Mouse (Mus musculus) olfactory bulb, adult 2 months (tissue): ENCODE results near the gene Cenpj. TPM values are rescaled to one million over a fixed set of nuclear protein-coding genes. Genes with fewer than 3 reads are reported as not detected.

Experiments
- H3K27ac ChIP-seq: fragments of 200-500 bp; 2 replicates; pipeline ENCODE4 v1.5.1; 2012; ENCODE audit warnings: low read depth, low read length; ENCODE audit not compliant: insufficient read depth
- H3K4me1 ChIP-seq: fragments of 200-500 bp; 2 replicates; pipeline ENCODE4 v1.6.1; 2012; ENCODE audit warnings: low read length; ENCODE audit not compliant: control insufficient read depth, insufficient read depth
- H3K4me3 ChIP-seq: fragments of 200-500 bp; 2 replicates; pipeline ENCODE4 v1.5.1; 2012; ENCODE audit warnings: mild to moderate bottlenecking, low read depth, low read length, moderate library complexity; ENCODE audit not compliant: insufficient read depth
- CTCF ChIP-seq: fragments of 200-500 bp; IDR thresholded peaks from 2 replicates; pipeline ENCODE4 v1.5.1; 2012; ENCODE audit warnings: low read depth, mild to moderate bottlenecking, low read length, moderate library complexity; ENCODE audit not compliant: insufficient read depth
- POLR2A ChIP-seq: fragments of 200-500 bp; IDR thresholded peaks from 2 replicates; pipeline ENCODE4 v1.6.1; 2012; ENCODE audit warnings: mild to moderate bottlenecking, low read depth, low read length, moderate library complexity; ENCODE audit not compliant: insufficient read depth
- WGBS: fragments of 180-500 bp; shearing (Covaris S2); methylation state at CpG from one replicate; pipeline ENCODE4 v1.1.7; 2018; 5-methylcytosine and 5-hydroxymethylcytosine counted together
- polyA plus RNA-seq: library from polyadenylated mRNA; stranded (reverse); fragments of >200 nt; gene quantifications from 2 replicates; pipeline ENCODE4 v1.2.4, GENCODE M21; 2012; ENCODE audit warnings: low replicate concordance; ENCODE audit not compliant: missing spikeins, insufficient read depth, insufficient read length

The Cenpj gene
- polyA plus RNA-seq, 1 experiment: not detected

- Histone ChIP-seq H3K4me3 (no peak overlapping the region), H3K4me1 (no peaks in the 10 kb centered on the region), H3K27ac (no peak overlapping the region)
- TF ChIP-seq POLR2A (no peak), CTCF (no peak)
- WGBS: 95% methylated on average over 2 of the region's 2 CpGs
These were observed 20.5 kb downstream of the Cenpj start for GRCm38 (mm10) chr14:56554716-56555115.

DNA sequence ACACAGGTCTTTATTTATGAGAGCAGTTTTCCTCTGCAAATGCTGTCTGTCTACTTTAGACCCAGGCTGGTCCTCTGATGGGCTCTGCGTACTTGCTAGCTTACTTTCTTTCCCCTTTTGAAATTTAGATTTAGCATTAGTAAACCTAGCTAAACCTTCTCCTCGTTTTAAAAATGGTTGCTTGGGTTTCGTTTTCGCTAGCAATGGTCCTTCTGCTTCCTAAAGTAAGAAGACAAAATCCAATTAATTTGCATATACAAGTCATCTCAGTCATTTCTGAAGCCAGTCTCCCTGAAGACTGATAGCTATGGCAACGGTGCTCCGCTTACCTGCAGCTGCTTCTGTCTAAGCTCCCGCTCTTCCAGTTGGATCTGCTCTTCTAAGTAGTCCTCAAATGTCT lies 21.9 kb downstream of the Cenpj start:
- Histone ChIP-seq H3K4me3 (no peak overlapping the region), H3K27ac (no peak overlapping the region), H3K4me1 (no peaks in the 10 kb centered on the region)
- 95% methylated on average over 7 of the region's 7 CpGs for WGBS
- TF ChIP-seq POLR2A (no peak), CTCF (no peak)

DNA sequence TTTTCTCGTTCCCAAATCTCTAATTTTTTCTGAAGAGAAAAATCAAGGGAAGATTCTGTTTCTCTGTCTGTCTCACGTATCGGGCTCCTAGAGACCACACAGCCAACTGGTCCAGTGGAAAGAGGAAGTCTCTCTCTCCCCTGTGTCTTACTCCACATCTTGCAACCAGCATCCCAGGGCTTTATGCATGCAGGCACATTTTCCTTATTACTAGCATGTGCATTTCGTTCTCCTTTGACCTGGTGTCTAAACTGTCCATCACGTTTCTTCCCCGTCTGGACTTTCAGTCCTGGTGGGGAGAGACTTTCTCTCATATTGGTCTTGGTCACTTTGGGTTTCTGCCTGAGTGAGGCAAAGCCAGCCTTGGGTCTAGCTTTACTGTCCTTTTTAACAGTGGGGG lies 22.3 kb downstream of the Cenpj start:
- Histone ChIP-seq H3K4me1 (no peaks in the 10 kb centered on the region), H3K4me3 (no peak overlapping the region), H3K27ac (no peak overlapping the region)
- WGBS: 94% methylated on average over 6 of the region's 6 CpGs
- TF ChIP-seq POLR2A: no peak
- TF ChIP-seq CTCF: no peak

GRCm38 (mm10) chr14:56550960-56551359 lies 24.3 kb downstream of the Cenpj start:
- Histone ChIP-seq H3K4me3 (no peak overlapping the region), H3K27ac (no peak overlapping the region), H3K4me1 (no peaks in the 10 kb centered on the region)
- 91% methylated on average over 4 of the region's 4 CpGs for WGBS
- no peak for TF ChIP-seq CTCF
- no peak for TF ChIP-seq POLR2A

- WGBS: 95% methylated on average over 4 of the region's 4 CpGs
- Histone ChIP-seq H3K27ac (no peak overlapping the region), H3K4me3 (no peak overlapping the region), H3K4me1 (no peaks in the 10 kb centered on the region)
- TF ChIP-seq POLR2A (no peak), CTCF (no peak)
These were observed 29.7 kb downstream of the Cenpj start for GRCm38 (mm10) chr14:56545491-56545890.

GRCm38 (mm10) chr14:56544946-56545345 lies 30.3 kb downstream of the Cenpj start:
- Histone ChIP-seq H3K4me3 (no peak overlapping the region), H3K4me1 (no peaks in the 10 kb centered on the region), H3K27ac (no peak overlapping the region)
- WGBS: 91% methylated on average over 1 of the region's 1 CpGs
- TF ChIP-seq CTCF (no peak), POLR2A (no peak)

GRCm38 (mm10) chr14:56530788-56531187 lies 44.4 kb downstream of the Cenpj start:
- TF ChIP-seq CTCF (no peak), POLR2A (no peak)
- Histone ChIP-seq H3K27ac (no peak overlapping the region), H3K4me3 (no peak overlapping the region), H3K4me1 (no peaks in the 10 kb centered on the region)
- WGBS: 76% methylated on average over 2 of the region's 2 CpGs

DNA sequence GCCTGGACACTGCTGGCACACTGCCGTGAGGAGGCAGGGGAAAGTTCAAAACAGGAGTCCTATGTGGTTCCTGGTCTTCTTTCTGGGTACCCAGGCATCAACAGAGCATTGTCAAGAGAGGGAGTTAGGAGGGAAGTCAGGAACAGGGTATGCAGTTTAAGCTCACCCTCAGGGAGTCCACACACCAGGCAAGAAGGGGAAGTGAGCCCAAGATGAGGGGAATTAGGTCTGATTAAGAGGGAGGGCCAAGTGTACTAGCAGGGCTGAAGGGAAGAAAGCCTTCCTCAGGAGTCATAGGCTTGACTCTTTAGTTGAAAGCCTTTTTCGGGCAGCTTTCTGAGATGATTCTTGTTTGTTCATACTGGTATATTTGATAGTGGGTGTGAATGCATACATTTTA lies 60.5 kb downstream of the Cenpj start:
- H3K4me1 ChIP-seq: no peaks in the 10 kb centered on the region
- TF ChIP-seq CTCF (no peak), POLR2A (no peak)
- no peak overlapping the region for H3K27ac ChIP-seq
- H3K4me3 ChIP-seq: no peak overlapping the region
- 87% methylated on average over 2 of the region's 2 CpGs for WGBS

- TF ChIP-seq CTCF: peak; percentile 34; the same call in 1 of the 2 replicates
- TF ChIP-seq POLR2A: no peak
- Histone ChIP-seq H3K27ac (no peak overlapping the region), H3K4me1 (no peaks in the 10 kb centered on the region), H3K4me3 (no peak overlapping the region)
- WGBS: 36% methylated on average over 6 of the region's 6 CpGs
These were observed 63.1 kb downstream of the Cenpj start for GRCm38 (mm10) chr14:56512084-56512483.

DNA sequence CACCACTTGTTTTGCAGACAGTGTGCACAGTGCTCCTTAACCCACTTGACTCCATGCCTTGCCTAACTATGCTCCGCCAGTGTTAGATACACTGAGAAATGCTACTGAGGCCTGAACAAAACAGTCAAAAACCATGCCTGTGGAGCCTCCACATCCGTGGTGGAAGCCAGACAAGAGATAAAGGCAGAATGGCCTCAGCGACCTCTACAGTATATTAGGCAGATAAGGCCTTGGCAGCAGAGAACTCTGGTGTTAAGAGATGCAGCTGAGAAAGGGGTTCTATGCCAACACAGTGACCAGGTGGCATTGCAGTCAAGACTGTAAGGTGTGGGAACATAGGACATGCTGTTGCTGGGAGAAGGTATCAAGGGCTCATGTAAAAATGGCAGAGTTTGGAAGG lies 68.5 kb downstream of the Cenpj start:
- no peak for TF ChIP-seq CTCF
- no peak for TF ChIP-seq POLR2A
- Histone ChIP-seq H3K4me3 (no peak overlapping the region), H3K4me1 (no peaks in the 10 kb centered on the region), H3K27ac (no peak overlapping the region)
- WGBS: 71% methylated on average over 3 of the region's 3 CpGs

DNA sequence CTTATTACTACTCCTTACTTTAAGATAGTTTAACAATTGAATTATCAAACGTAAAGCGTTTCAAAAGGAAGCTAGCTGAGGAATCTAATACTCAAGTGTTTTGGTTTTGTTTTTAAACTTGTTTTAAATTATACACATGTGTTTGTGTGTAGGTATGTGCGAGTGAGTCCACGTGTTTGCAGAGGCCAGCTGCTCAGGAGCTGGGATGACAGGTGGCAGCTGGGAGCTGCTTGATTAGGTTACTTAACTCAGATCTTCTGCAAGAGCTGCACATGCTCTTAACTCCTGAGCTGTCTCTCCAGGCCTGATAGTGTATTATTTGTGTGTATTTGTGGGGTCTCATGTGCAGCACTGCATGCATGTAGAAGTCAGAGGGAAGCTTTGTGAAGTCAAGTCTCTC lies 72.8 kb downstream of the Cenpj start:
- no peak for TF ChIP-seq CTCF
- no peak for TF ChIP-seq POLR2A
- H3K4me3 ChIP-seq: no peak overlapping the region
- WGBS: 81% methylated on average over 4 of the region's 4 CpGs
- H3K27ac ChIP-seq: no peak overlapping the region
- H3K4me1 ChIP-seq: no peaks in the 10 kb centered on the region
